Mouse (Mus musculus): Measurements from ENCODE around the gene Gab1.

- no peak for TF ChIP-seq CTCF (IDR thresholded peaks at IDR 0.05; ENCODE audit: extremely low read depth, insufficient read depth, low read length)
- TF ChIP-seq POLR2A (IDR thresholded peaks at IDR 0.05; ENCODE audit: extremely low read depth, insufficient read depth, low read length), result no peak
Measured at GRCm38 (mm10) chr8:80875537-80875936, 4.8 kb downstream of the Gab1 start.

Measured in cortical plate, adult 2 months (tissue).